8 mouse cellular contexts compared by ENCODE assay signal in the genomic region with DNA sequence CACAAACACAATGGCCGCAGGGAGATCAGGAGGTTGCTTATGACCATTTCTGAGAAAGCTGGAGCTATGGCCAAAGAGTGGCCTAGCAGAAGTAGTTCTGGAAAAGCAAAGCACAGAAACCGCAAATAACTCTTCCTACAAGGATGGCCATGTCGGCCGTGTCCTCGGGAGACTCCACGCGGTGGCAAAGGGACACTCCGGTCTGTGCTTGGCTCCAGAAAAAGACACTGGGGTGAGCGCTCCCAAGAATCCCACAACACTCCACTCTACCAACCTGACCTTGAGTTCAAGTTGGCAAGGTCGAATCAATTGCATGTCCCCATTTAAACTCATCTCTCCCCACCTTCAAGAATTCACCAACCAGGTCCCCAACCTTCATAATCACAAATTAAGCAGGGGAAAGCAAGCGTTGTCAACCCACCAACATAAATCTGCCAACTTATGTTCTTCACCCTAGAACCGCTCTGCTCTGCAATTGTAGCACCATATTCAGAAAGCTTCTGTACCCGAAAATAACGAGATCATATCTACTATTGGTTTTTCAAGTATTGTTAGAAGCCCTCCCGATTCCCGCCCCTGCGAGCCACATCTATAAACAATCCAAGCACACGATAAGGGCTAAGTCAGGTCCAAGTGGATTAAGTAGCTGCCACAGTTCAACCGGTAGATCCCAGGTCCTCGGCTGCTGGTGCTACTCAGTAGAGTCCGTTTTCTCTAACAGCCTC. TPM values are rescaled to one million over a fixed set of nuclear protein-coding genes. Genes with fewer than 3 reads are reported as not detected.
DNase-seq lines count a peak whose midpoint lies in the region; ATAC-seq lines count a peak whose summit lies in the region.

No protein-coding gene starts in this region.

- H3K36me3 ChIP-seq in neural tube, embryonic 11.5 days (ENCODE audit: control insufficient read depth, insufficient read depth, low read length), result no peaks in the 10 kb centered on the region
- no peaks in the 10 kb centered on the region for H3K36me3 ChIP-seq in limb, embryonic 10.5 days
- H3K36me3 ChIP-seq in neural tube, embryonic 12.5 days, result no peaks in the 10 kb centered on the region

- peak overlapping the region; percentile 98 for H3K4me2 ChIP-seq in neural tube, embryonic 11.5 days (ENCODE audit: low read depth)
- peak overlapping the region; percentile 97 for H3K4me2 ChIP-seq in neural tube, embryonic 12.5 days (replicated peaks)

- no peaks in the 10 kb centered on the region for H3K9me3 ChIP-seq in neural tube, embryonic 11.5 days (ENCODE audit: control insufficient read depth, low read length)
- no peaks in the 10 kb centered on the region for H3K9me3 ChIP-seq in limb, embryonic 10.5 days (replicated peaks)
- H3K9me3 ChIP-seq in neural tube, embryonic 12.5 days, result no peaks in the 10 kb centered on the region

- WGBS in neural tube, embryonic 11.5 days, result 15% methylated on average over 21 of the region's 21 CpGs
- 16% methylated on average over 21 of the region's 21 CpGs for WGBS in limb, embryonic 10.5 days
- WGBS in neural tube, embryonic 12.5 days, result 11% methylated on average over 21 of the region's 21 CpGs

- H3K4me1 ChIP-seq in neural tube, embryonic 11.5 days (ENCODE audit: control insufficient read depth, insufficient read depth, low read length), result peaks cover 13% of the 10 kb centered on the region
- H3K4me1 ChIP-seq in brown adipose tissue, adult 24 weeks (ENCODE audit: control insufficient read depth, insufficient read depth, insufficient read length, low read length), result peaks cover 4% of the 10 kb centered on the region; the same call in 1 of the 2 replicates
- H3K4me1 ChIP-seq in limb, embryonic 10.5 days, result peaks cover 34% of the 10 kb centered on the region
- H3K4me1 ChIP-seq in neural tube, embryonic 12.5 days, result peaks cover 28% of the 10 kb centered on the region

- H3K27me3 ChIP-seq in neural tube, embryonic 11.5 days (ENCODE audit: control insufficient read depth, insufficient read depth, low read length), result no peaks in the 10 kb centered on the region
- peaks cover 21% of the 10 kb centered on the region for H3K27me3 ChIP-seq in limb, embryonic 10.5 days (ENCODE audit: low read depth, poor library complexity, severe bottlenecking)
- no peaks in the 10 kb centered on the region for H3K27me3 ChIP-seq in neural tube, embryonic 12.5 days (replicated peaks)

- peak overlapping the region; percentile 65 for H3K9ac ChIP-seq in neural tube, embryonic 11.5 days (ENCODE audit: low read length)
- H3K9ac ChIP-seq in neural tube, embryonic 12.5 days, result peak overlapping the region; percentile 92

- no peak for DNase-seq in neural tube, embryonic 11.5 days (ENCODE audit: low spot score)
- no peak for DNase-seq in neural tube, embryonic 10.5 days (ENCODE audit: extremely low spot score, low spot score)
- peak; percentile 50 for DNase-seq in gastrocnemius, postnatal 25 days
- DNase-seq in limb, embryonic 10.5 days (ENCODE audit: low spot score), result no peak
- DNase-seq in urinary bladder, postnatal 25 days (ENCODE audit: low spot score), result no peak
- no peak for DNase-seq in right cerebral cortex, adult 2 months (ENCODE audit: low spot score in 2 of 2)

- no peak overlapping the region for H3K27ac ChIP-seq in neural tube, embryonic 11.5 days (ENCODE audit: low read depth, low read length)
- H3K27ac ChIP-seq in brown adipose tissue, adult 24 weeks (replicated peaks; ENCODE audit: low read depth, low read length), result no peak overlapping the region
- peak overlapping the region; percentile 95 for H3K27ac ChIP-seq in limb, embryonic 10.5 days
- H3K27ac ChIP-seq in neural tube, embryonic 12.5 days, result 0 out of 2 replicates have a peak overlapping the region, but pooled peaks have one; percentile 82

- no peak for ATAC-seq in neural tube, embryonic 11.5 days (ENCODE audit: insufficient read depth, low FRiP score, low TSS enrichment)
- no peak; the same call in 1 of the 2 replicates for ATAC-seq in neural tube, embryonic 12.5 days (ENCODE audit: low FRiP score, low read depth)

- H3K4me3 ChIP-seq in neural tube, embryonic 11.5 days (ENCODE audit: low read depth, low read length), result peak overlapping the region; percentile 79
- H3K4me3 ChIP-seq in brown adipose tissue, adult 24 weeks (ENCODE audit: insufficient read depth, low read depth, low read length), result peak overlapping the region; percentile 69
- H3K4me3 ChIP-seq in limb, embryonic 10.5 days, result peak overlapping the region; percentile 78
- peak overlapping the region; percentile 86 for H3K4me3 ChIP-seq in neural tube, embryonic 12.5 days

RNA-seq across cellular contexts. Expression of a gene that starts 1.4 kb away (rescaled TPM):
- 6.5 and 8.7 TPM in 2 replicates for polyA plus RNA-seq in neural tube, embryonic 11.5 days (2014; fragmentation: Nextera tagmentation; extraction: Ambion mirVana)
- 1.3 and 2.1 TPM in 2 replicates for polyA plus RNA-seq in brown adipose tissue, adult 24 weeks (2012; ENCODE audit: insufficient read depth, insufficient read length, missing spikeins)
- 10 to 100 TPM; 19.7 to 22.4 TPM for total RNA-seq in gastrocnemius, postnatal 25 days (2021)
- polyA plus RNA-seq in limb, embryonic 10.5 days (2016; fragmentation: Nextera tagmentation; extraction: Ambion mirVana), result 1.9 and 3.0 TPM in 2 replicates
- polyA plus RNA-seq in neural tube, embryonic 12.5 days (2016; fragmentation: Nextera tagmentation; extraction: Ambion mirVana), result 19.3 and 19.7 TPM in 2 replicates

RNA-seq across cellular contexts. Expression of a gene that starts 16.8 kb away (rescaled TPM):
- polyA plus RNA-seq in neural tube, embryonic 11.5 days (2014; fragmentation: Nextera tagmentation; extraction: Ambion mirVana), result 8.6 and 8.9 TPM in 2 replicates
- 5.3 and 6.0 TPM in 2 replicates for polyA plus RNA-seq in brown adipose tissue, adult 24 weeks (2012; ENCODE audit: insufficient read depth, insufficient read length, missing spikeins)
- total RNA-seq in gastrocnemius, postnatal 25 days (2021), result 1 to 10 TPM; 5.9 to 7.3 TPM
- 4.3 and 4.9 TPM in 2 replicates for polyA plus RNA-seq in limb, embryonic 10.5 days (2016; fragmentation: Nextera tagmentation; extraction: Ambion mirVana)
- 15.2 and 19.1 TPM in 2 replicates for polyA plus RNA-seq in neural tube, embryonic 12.5 days (2016; fragmentation: Nextera tagmentation; extraction: Ambion mirVana)

RNA-seq across cellular contexts. Expression of a gene that starts 44.7 kb away (rescaled TPM):
- 37.0 and 37.3 TPM in 2 replicates for polyA plus RNA-seq in neural tube, embryonic 11.5 days (2014; fragmentation: Nextera tagmentation; extraction: Ambion mirVana)
- polyA plus RNA-seq in brown adipose tissue, adult 24 weeks (2012; ENCODE audit: insufficient read depth, insufficient read length, missing spikeins), result 2.5 and 2.8 TPM in 2 replicates
- 1 to 10 TPM; 6.1 to 8.1 TPM for total RNA-seq in gastrocnemius, postnatal 25 days (2021)
- polyA plus RNA-seq in limb, embryonic 10.5 days (2016; fragmentation: Nextera tagmentation; extraction: Ambion mirVana), result 45.7 and 47.1 TPM in 2 replicates
- 21.2 and 22.0 TPM in 2 replicates for polyA plus RNA-seq in neural tube, embryonic 12.5 days (2016; fragmentation: Nextera tagmentation; extraction: Ambion mirVana)

RNA-seq across cellular contexts. Expression of a gene that starts 49.4 kb away (rescaled TPM):
- 18.0 and 20.2 TPM in 2 replicates for polyA plus RNA-seq in neural tube, embryonic 11.5 days (2014; fragmentation: Nextera tagmentation; extraction: Ambion mirVana)
- polyA plus RNA-seq in brown adipose tissue, adult 24 weeks (2012; ENCODE audit: insufficient read depth, insufficient read length, missing spikeins), result 3.3 and 3.6 TPM in 2 replicates
- total RNA-seq in gastrocnemius, postnatal 25 days (2021), result 10 to 100 TPM; 31.0 to 37.5 TPM
- 31.9 and 39.8 TPM in 2 replicates for polyA plus RNA-seq in limb, embryonic 10.5 days (2016; fragmentation: Nextera tagmentation; extraction: Ambion mirVana)
- polyA plus RNA-seq in neural tube, embryonic 12.5 days (2016; fragmentation: Nextera tagmentation; extraction: Ambion mirVana), result 19.6 and 20.4 TPM in 2 replicates

Comparison
In these comparisons a context has a peak if more than half of its experiments do, and no peak if none do; other contexts are left out.
1. H3K27ac ChIP-seq: peak in limb, embryonic 10.5 days (single experiment) and neural tube, embryonic 12.5 days (single experiment); none in neural tube, embryonic 11.5 days (single experiment) and brown adipose tissue, adult 24 weeks (single experiment).
2. Peak in every context shown above with its lines, with median percentiles within 50 percentile points of each other: H3K4me3 ChIP-seq.